Mouse (Mus musculus): Measurements from ENCODE around the gene Msx2. TPM values are rescaled to one million over a fixed set of nuclear protein-coding genes. Genes with fewer than 3 reads are reported as not detected.

Gene Msx2
- total RNA-seq, 2 experiments from 2014 or later, result 0.15 TPM; not detected in 1

- DNase-seq, result no peak
Measured at GRCm38 (mm10) chr13:53465191-53465820, 7.6 kb downstream of the Msx2 start.

- DNase-seq, result no peak
Measured at GRCm38 (mm10) chr13:53464441-53465001, 8.4 kb downstream of the Msx2 start.

GRCm38 (mm10) chr13:53463946-53464345, 8.9 kb downstream of the Msx2 start:
- no peak for DNase-seq

- DNase-seq, result no peak
Measured at GRCm38 (mm10) chr13:53463037-53463436, 9.8 kb downstream of the Msx2 start.

- DNase-seq, result no peak
Measured at GRCm38 (mm10) chr13:53462649-53462970, 10.3 kb downstream of the Msx2 start.

GRCm38 (mm10) chr13:53461855-53462648, 10.8 kb downstream of the Msx2 start:
- peak; percentile 58 for DNase-seq

- DNase-seq, result no peak
Measured at GRCm38 (mm10) chr13:53461346-53461745, 11.5 kb downstream of the Msx2 start.

- no peak for DNase-seq
Measured at GRCm38 (mm10) chr13:53458766-53459165, 14.1 kb downstream of the Msx2 start.

- no peak for DNase-seq
Measured at GRCm38 (mm10) chr13:53454794-53455672, 17.8 kb downstream of the Msx2 start.

- no peak for DNase-seq
Measured at GRCm38 (mm10) chr13:53453927-53454326, 18.9 kb downstream of the Msx2 start.

- peak; percentile 60 for DNase-seq
Measured at GRCm38 (mm10) chr13:53447609-53448008, 25.3 kb downstream of the Msx2 start.

GRCm38 (mm10) chr13:53443602-53444001, 29.3 kb downstream of the Msx2 start:
- peak; percentile 75 for DNase-seq

GRCm38 (mm10) chr13:53442168-53442980, 30.5 kb downstream of the Msx2 start:
- peak; percentile 47 for DNase-seq

GRCm38 (mm10) chr13:53441307-53442028, 31.4 kb downstream of the Msx2 start:
- DNase-seq, result no peak

GRCm38 (mm10) chr13:53439957-53440356, 32.9 kb downstream of the Msx2 start:
- no peak for DNase-seq

- DNase-seq, result peak; percentile 89
Measured at GRCm38 (mm10) chr13:53426507-53426906, 46.4 kb downstream of the Msx2 start.

- no peak for DNase-seq
Measured at GRCm38 (mm10) chr13:53421189-53421588, 51.7 kb downstream of the Msx2 start.

GRCm38 (mm10) chr13:53420741-53421140, 52.1 kb downstream of the Msx2 start:
- DNase-seq, result no peak

GRCm38 (mm10) chr13:53419681-53420080, 53.2 kb downstream of the Msx2 start:
- no peak for DNase-seq

- no peak for DNase-seq
Measured at GRCm38 (mm10) chr13:53417701-53418100, 55.2 kb downstream of the Msx2 start.

Data from adrenal gland, postnatal 10 days (tissue).